Mouse (Mus musculus): ENCODE measurements around the gene Mael.
A peak's percentile ranks its signal among the peaks of the same experiment; 100 is the strongest.

- TF ChIP-seq CTCF (IDR thresholded peaks at IDR 0.05) (no peak), EP300 (IDR thresholded peaks at IDR 0.05) (0 out of 2 replicates have a peak, but pooled peaks have one; percentile 12)
These were observed 40.2 kb upstream of the Mael start for GRCm38 (mm10) chr1:166278786-166279185.
